Mouse (Mus musculus): Measurements from ENCODE around the gene Mb.

DNA sequence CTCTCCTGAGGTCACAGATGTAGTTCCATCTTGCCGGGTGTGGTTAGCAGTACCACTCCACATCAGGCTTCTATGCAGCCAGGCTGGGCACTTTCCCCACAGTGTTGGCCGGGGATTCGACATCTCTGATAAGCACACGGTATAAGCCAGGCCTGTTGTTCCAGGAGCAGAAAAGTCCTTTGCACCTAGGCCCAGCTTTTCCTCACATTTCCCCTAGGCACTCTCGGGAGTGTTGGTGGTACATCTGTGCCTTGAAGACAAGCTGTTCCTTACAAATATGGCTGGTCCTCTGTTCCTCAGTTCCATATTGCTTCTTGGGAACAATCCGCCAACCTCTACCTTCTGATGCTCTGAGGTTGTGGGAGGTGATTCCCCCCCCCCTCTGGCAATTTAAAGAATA is 15.8 kb upstream of the Mb start:
- TF ChIP-seq CTCF (IDR thresholded peaks at IDR 0.05; ENCODE audit: borderline replicate concordance, insufficient read depth, low read depth, low read length) (no peak), POLR2A (IDR thresholded peaks at IDR 0.05; ENCODE audit: borderline replicate concordance, insufficient read depth, low read length) (no peak)
